Mouse (Mus musculus) cerebellum, adult 11-12 months (tissue): Measurements from ENCODE around the gene Rnf181.

Experiments used
- DNase-seq: peaks from one replicate; pipeline ENCODE4 v3.0.0; 2022

Gene Rnf181

GRCm38 (mm10) chr6:72358086-72358764 is 8.5 kb downstream of the Rnf181 start:
- peak; percentile 21 for DNase-seq

- DNase-seq = peak; percentile 36
These were observed 9.3 kb downstream of the Rnf181 start for GRCm38 (mm10) chr6:72357164-72358079.

GRCm38 (mm10) chr6:72356001-72356532 is 10.7 kb downstream of the Rnf181 start:
- DNase-seq = peak; percentile 52

- peak; percentile 74 for DNase-seq
These were observed 11.5 kb downstream of the Rnf181 start, which contains the start of gene Tmem150a for GRCm38 (mm10) chr6:72355066-72355911. Gene Tmem150a, plus strand, starts transcription at chr6:72355447.

- DNase-seq = no peak
These were observed 12.7 kb downstream of the Rnf181 start for GRCm38 (mm10) chr6:72354025-72354424.

GRCm38 (mm10) chr6:72352636-72353405 is 13.9 kb downstream of the Rnf181 start:
- no peak for DNase-seq

- no peak for DNase-seq
These were observed 16.5 kb downstream of the Rnf181 start for GRCm38 (mm10) chr6:72350214-72350613.

- peak; percentile 25 for DNase-seq
These were observed 18.3 kb downstream of the Rnf181 start for GRCm38 (mm10) chr6:72348411-72348810.

GRCm38 (mm10) chr6:72347166-72347941 is 19.4 kb downstream of the Rnf181 start, which contains the start of gene 0610030E20Rik:
Gene 0610030E20Rik, plus strand, starts transcription at chr6:72347317.
- peak; percentile 83 for DNase-seq

- peak; percentile 25 for DNase-seq
These were observed 20.5 kb downstream of the Rnf181 start for GRCm38 (mm10) chr6:72346261-72346660.

- DNase-seq = no peak
These were observed 21.1 kb downstream of the Rnf181 start for GRCm38 (mm10) chr6:72345633-72346032.

- peak; percentile 93 for DNase-seq
These were observed 21.6 kb downstream of the Rnf181 start, which contains the start of gene Usp39 for GRCm38 (mm10) chr6:72345074-72345567. Gene Usp39, minus strand, starts transcription at chr6:72345184.

GRCm38 (mm10) chr6:72344396-72345073 is 22.2 kb downstream of the Rnf181 start:
- no peak for DNase-seq

- no peak for DNase-seq
These were observed 26.3 kb downstream of the Rnf181 start for GRCm38 (mm10) chr6:72340481-72340880.

GRCm38 (mm10) chr6:72333111-72333510 is 33.6 kb downstream of the Rnf181 start:
- DNase-seq = no peak

- DNase-seq = no peak
These were observed 36.6 kb downstream of the Rnf181 start for GRCm38 (mm10) chr6:72330133-72330532.

- DNase-seq = no peak
These were observed 37.7 kb downstream of the Rnf181 start for GRCm38 (mm10) chr6:72329019-72329418.

GRCm38 (mm10) chr6:72326274-72326673 is 40.5 kb downstream of the Rnf181 start:
- no peak for DNase-seq

GRCm38 (mm10) chr6:72323786-72324508 is 42.8 kb downstream of the Rnf181 start:
- DNase-seq = no peak
